Comparison of ENCODE assay signal across 29 mouse cellular contexts in genomic region chr11:99322851-99323250, GRCm38 (mm10). TPM values are rescaled to one million over a fixed set of nuclear protein-coding genes. Genes with fewer than 3 reads are reported as not detected.
"Had no signal": no experiment of that assay in that cellular context is flagged by ENCODE, and none has a peak within 500 bp of the region (broad histone marks: within the 10 kb centered on the region; RNA-seq: fewer than 3 reads in every experiment).

Gene Krt25, minus strand, starts transcription at chr11:99322951.

- H3K4me1 ChIP-seq: embryonic facial prominence, embryonic 12.5 days; embryonic facial prominence, embryonic 13.5 days; forebrain, embryonic 10.5 days; forebrain, embryonic 12.5 days; forebrain, embryonic 13.5 days; forebrain, embryonic 15.5 days; heart, embryonic 10.5 days had no signal

- ATAC-seq: forebrain, embryonic 13.5 days; forebrain, embryonic 14.5 days; forebrain, embryonic 15.5 days; forebrain, embryonic 16.5 days; forebrain, postnatal 0 days had no signal

- H3K4me2 ChIP-seq: embryonic facial prominence, embryonic 12.5 days; embryonic facial prominence, embryonic 13.5 days; forebrain, embryonic 12.5 days; forebrain, embryonic 13.5 days; forebrain, embryonic 15.5 days had no signal

- H3K27ac ChIP-seq: embryonic facial prominence, embryonic 12.5 days; embryonic facial prominence, embryonic 13.5 days; forebrain, embryonic 10.5 days; forebrain, embryonic 12.5 days; forebrain, embryonic 13.5 days; forebrain, embryonic 15.5 days; gastrocnemius, adult 2 months; heart, adult 2 months; heart, embryonic 10.5 days had no signal

- H3K36me3 ChIP-seq: embryonic facial prominence, embryonic 12.5 days; embryonic facial prominence, embryonic 13.5 days; forebrain, embryonic 10.5 days; forebrain, embryonic 12.5 days; forebrain, embryonic 15.5 days; heart, embryonic 10.5 days had no signal

- H3K9ac ChIP-seq: embryonic facial prominence, embryonic 12.5 days; embryonic facial prominence, embryonic 13.5 days; forebrain, embryonic 12.5 days; forebrain, embryonic 13.5 days; forebrain, embryonic 15.5 days; forebrain, postnatal 0 days had no signal

- H3K4me3 ChIP-seq: embryonic facial prominence, embryonic 12.5 days; embryonic facial prominence, embryonic 13.5 days; erythroblast, embryonic 14.5 days; forebrain, embryonic 10.5 days; forebrain, embryonic 12.5 days; forebrain, embryonic 13.5 days; forebrain, embryonic 15.5 days; gastrocnemius, adult 2 months; heart, adult 2 months; heart, embryonic 10.5 days had no signal

- H3K9me3 ChIP-seq: embryonic facial prominence, embryonic 12.5 days; embryonic facial prominence, embryonic 13.5 days; forebrain, embryonic 10.5 days; forebrain, embryonic 12.5 days; forebrain, embryonic 13.5 days; forebrain, embryonic 15.5 days; heart, embryonic 10.5 days had no signal

- H3K27me3 ChIP-seq: embryonic facial prominence, embryonic 12.5 days; embryonic facial prominence, embryonic 13.5 days; forebrain, embryonic 12.5 days; forebrain, embryonic 13.5 days; forebrain, embryonic 15.5 days had no signal

- DNase-seq: cerebellum, adult 8-10 months; cerebellum, adult 9-10 months; cerebellum, adult 9-11 months; cerebellum, postnatal 10 days; cerebellum, postnatal 14 days; cerebellum, postnatal 25 days; cerebellum, postnatal 36 days; embryo, embryonic 11 days; forebrain, postnatal 0 days; gastrocnemius, adult 2 months; gastrocnemius, postnatal 10 days; gastrocnemius, postnatal 14 days; gastrocnemius, postnatal 25 days; gastrocnemius, postnatal 36 days; heart, adult 18-20 months; heart, adult 2 months had no signal

RNA-seq across cellular contexts. Expression of gene Krt25, which starts in this region (rescaled TPM):
- polyA plus RNA-seq: embryonic facial prominence, embryonic 11.5 days; embryonic facial prominence, embryonic 12.5 days; erythroblast, embryonic 14.5 days; forebrain, embryonic 10.5 days; forebrain, embryonic 11.5 days; forebrain, embryonic 13.5 days; forebrain, embryonic 16.5 days; gonadal fat pad, adult 2 months; heart, adult 2 months; heart, embryonic 10.5 days had no signal
